Mouse (Mus musculus) C2C12 (cell line): ENCODE data around the gene Slc39a2. TPM values are rescaled to one million over a fixed set of nuclear protein-coding genes. Genes with fewer than 3 reads are reported as not detected.

ENCODE experiments used
- H3K27me3 ChIP-seq: one replicate; pipeline ENCODE4 v1.6.1; 2011; ENCODE audit not compliant: control insufficient read depth, insufficient read depth, insufficient read length
- H3K36me3 ChIP-seq: one replicate; pipeline ENCODE4 v1.6.1; 2011; ENCODE audit not compliant: control insufficient read depth, insufficient read depth
- H3K4me3 ChIP-seq: one replicate; pipeline ENCODE4 v1.5.1; 2011; ENCODE audit warnings: mild to moderate bottlenecking, control low read depth; ENCODE audit not compliant: poor library complexity, insufficient read depth, severe bottlenecking
- H3K79me2 ChIP-seq: one replicate; pipeline ENCODE4 v1.6.1; 2011; ENCODE audit not compliant: control insufficient read depth, insufficient read depth
- H3K79me3 ChIP-seq: one replicate; pipeline ENCODE4 v1.6.1; 2011; ENCODE audit warnings: low read depth, control low read depth
- H3ac ChIP-seq: one replicate; pipeline ENCODE3; 2011; ENCODE audit warnings: low read depth; ENCODE audit not compliant: control insufficient read depth, insufficient read length
- CEBPB ChIP-seq: IDR thresholded peaks from one replicate; pipeline ENCODE4 v1.6.1; 2011; ENCODE audit warnings: low read depth, mild to moderate bottlenecking, control low read depth, moderate library complexity
- CTCF ChIP-seq: IDR thresholded peaks from one replicate; pipeline ENCODE4 v1.5.1; 2011; ENCODE audit not compliant: control insufficient read depth, insufficient read depth, insufficient read length
- FOSL1 ChIP-seq: IDR thresholded peaks from one replicate; pipeline ENCODE4 v1.8.0; 2011; ENCODE audit warnings: mild to moderate bottlenecking, low read length; ENCODE audit not compliant: poor library complexity, insufficient read depth, severe bottlenecking
- MAX ChIP-seq: IDR thresholded peaks from one replicate; pipeline ENCODE4 v1.6.1; 2011; ENCODE audit warnings: mild to moderate bottlenecking, control low read depth
- MYOD1 ChIP-seq: IDR thresholded peaks from one replicate; pipeline ENCODE4 v1.6.1; 2011; ENCODE audit warnings: low read depth; ENCODE audit not compliant: control insufficient read depth, insufficient read length
- MYOG ChIP-seq: IDR thresholded peaks from one replicate; pipeline ENCODE4 v1.6.1; 2011; ENCODE audit not compliant: control insufficient read depth, insufficient read length; ENCODE audit errors: extremely low read depth
- USF1 ChIP-seq: IDR thresholded peaks from one replicate; pipeline ENCODE4 v1.6.1; 2011; ENCODE audit warnings: low read depth, mild to moderate bottlenecking, control low read depth, moderate library complexity
- polyA plus RNA-seq: library from polyadenylated mRNA; unstranded; fragments of >200 nt; fragmentation: generic; extraction: Trizol; gene quantifications from one replicate; pipeline ENCODE4 v1.2.1, GENCODE M21; 2012; ENCODE audit warnings: missing spikeins

The Slc39a2 gene
- polyA plus RNA-seq, 1 experiment: 0.08 TPM

DNA sequence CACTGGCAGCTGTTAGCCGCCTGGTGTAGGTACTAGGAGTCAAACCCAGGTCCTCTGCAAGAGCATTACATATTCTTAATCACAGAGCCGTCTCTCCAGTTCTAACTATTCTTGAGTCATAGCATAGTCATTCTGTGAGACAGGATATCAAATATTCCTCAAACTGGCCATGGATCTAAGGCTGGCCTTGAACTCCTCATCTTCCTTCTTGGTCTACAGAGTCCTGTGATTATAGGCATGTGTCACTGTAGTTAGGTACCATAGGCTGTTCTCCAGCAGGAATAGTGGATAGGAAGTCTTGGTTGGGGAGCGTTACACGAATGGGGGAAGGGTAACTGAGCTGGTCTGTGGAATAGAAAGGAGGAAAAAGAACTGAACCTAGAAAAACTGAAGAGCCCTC is 23.9 kb downstream of the Slc39a2 start:
- no peak overlapping the region for H3ac ChIP-seq
- TF ChIP-seq FOSL1 (no peak), MYOG (no peak), CTCF (no peak), USF1 (no peak), CEBPB (no peak), MYOD1 (no peak), MAX (no peak)
- H3K79me3 ChIP-seq: no peaks in the 10 kb centered on the region
- H3K4me3 ChIP-seq: no peak overlapping the region
- H3K79me2 ChIP-seq: no peaks in the 10 kb centered on the region
- H3K27me3 ChIP-seq: no peaks in the 10 kb centered on the region
- no peaks in the 10 kb centered on the region for H3K36me3 ChIP-seq

DNA sequence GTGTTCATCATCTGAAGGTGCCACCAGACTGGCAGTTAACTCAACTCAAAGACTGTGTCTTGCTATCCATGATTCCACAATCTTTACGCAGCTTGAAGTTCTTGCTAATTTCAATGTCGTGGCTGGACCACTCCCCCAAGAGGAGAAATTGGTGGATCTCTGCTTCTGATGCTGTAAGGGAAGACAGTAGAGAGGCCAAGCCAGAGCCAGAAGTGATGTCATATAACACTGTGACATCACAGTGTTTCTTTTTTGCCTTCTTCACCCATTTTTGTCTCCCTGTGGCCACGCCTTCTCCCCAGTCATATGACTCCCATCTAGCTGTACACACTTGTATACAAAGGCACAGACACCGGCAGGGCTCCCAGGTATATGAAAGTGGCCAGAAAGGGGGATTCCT is 25.4 kb downstream of the Slc39a2 start, which contains the start of gene Tppp2:
Gene Tppp2, plus strand, starts transcription at position 301 of the 400 bp plus-strand sequence.
- Histone ChIP-seq H3K27me3 (peaks cover 6% of the 10 kb centered on the region), H3K4me3 (no peak within 1 kb of the TSS), H3K79me2 (no peaks in the 10 kb centered on the region), H3K36me3 (no peaks in the 10 kb centered on the region), H3K79me3 (no peaks in the 10 kb centered on the region), H3ac (no peak within 1 kb of the TSS)
- TF ChIP-seq MAX (no peak), USF1 (no peak), FOSL1 (no peak)

DNA sequence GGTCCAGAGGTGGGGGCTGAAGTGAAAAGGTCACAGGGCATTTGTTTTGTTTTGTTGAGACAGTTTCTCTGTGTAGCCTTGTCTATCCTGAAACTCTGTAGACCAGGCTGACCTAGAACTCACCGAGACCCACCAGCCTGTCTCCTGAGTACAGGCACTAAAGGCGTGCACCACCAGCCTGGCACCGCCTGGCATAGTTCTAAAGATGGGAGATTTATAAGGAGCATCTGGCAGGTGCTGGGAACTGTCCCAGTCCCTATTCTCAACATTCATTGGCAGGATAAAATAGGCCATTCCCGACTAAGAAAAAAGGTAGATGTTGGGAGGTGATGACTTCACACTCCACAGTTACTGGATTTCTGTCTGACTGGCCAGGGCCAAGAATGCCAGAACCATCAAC is 26.3 kb downstream of the Slc39a2 start:
- H3K4me3 ChIP-seq: no peak overlapping the region
- H3K36me3 ChIP-seq: no peaks in the 10 kb centered on the region
- no peaks in the 10 kb centered on the region for H3K79me3 ChIP-seq
- H3K27me3 ChIP-seq: peaks cover 6% of the 10 kb centered on the region
- TF ChIP-seq MYOG: no peak
- TF ChIP-seq CTCF: no peak
- no peak for TF ChIP-seq MAX
- TF ChIP-seq MYOD1: no peak
- TF ChIP-seq CEBPB: no peak
- no peak for TF ChIP-seq USF1
- TF ChIP-seq FOSL1: no peak
- no peaks in the 10 kb centered on the region for H3K79me2 ChIP-seq
- no peak overlapping the region for H3ac ChIP-seq

DNA sequence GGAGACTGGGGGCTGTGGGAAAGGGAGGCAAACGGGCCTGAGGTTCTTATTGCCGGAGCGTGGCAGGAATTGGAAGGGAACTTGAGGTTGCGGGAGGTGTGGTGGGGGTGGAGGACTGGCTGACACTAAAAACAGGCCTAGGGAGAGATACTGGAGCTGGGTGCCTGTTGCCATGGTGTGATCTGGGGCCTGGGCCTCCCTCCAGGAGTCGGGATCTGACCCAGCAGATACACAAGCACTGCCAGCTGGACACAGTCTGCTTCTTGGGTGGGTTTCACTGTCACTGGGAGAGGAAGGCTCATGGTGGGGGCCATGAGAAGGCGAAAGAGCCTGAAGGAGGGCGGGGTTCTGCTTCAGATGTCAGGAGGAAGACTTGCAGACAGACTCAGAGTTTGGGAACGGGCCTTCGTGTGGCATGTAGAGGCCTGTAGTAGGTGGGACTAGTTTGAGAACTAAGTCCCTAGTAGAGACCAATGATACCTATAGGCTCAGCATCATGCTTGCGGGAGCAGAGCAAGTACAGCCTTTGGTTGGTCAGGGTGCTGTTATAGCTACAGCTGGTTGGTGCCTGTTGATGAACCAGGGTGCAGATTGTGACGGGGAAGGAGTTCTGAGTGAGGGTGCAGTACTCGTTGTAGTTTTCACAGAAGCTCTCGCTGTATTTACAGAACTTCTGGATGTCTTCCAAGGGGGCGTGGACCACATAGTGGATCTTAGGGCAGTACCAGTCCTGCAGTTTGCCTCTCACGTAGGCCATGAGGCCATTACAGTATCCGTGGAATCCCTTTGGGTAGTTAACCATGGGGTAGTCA is 29.3 kb downstream of the Slc39a2 start:
- TF ChIP-seq CTCF (no peak), MAX (no peak), USF1 (no peak), CEBPB (no peak), MYOG (no peak), FOSL1 (no peak), MYOD1 (no peak)
- no peaks in the 10 kb centered on the region for H3K79me3 ChIP-seq
- H3K27me3 ChIP-seq: peaks cover 6% of the 10 kb centered on the region
- H3K79me2 ChIP-seq: no peaks in the 10 kb centered on the region
- H3K36me3 ChIP-seq: no peaks in the 10 kb centered on the region
- H3K4me3 ChIP-seq: no peak overlapping the region
- no peak overlapping the region for H3ac ChIP-seq

DNA sequence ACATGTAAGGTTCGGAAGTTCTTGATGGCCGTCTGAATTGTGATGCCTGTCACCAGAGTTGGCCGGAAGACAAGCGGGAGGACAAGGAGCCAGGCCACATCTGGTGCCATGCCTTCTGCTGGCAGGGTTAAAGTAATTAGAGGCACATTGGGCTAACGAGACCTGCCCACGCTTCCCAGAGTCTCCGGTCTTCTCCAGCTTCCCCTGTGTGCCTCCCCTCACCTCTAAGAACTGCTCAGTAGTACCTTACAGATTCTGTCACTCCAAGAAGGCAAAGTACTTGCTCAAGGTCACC is 29.8 kb downstream of the Slc39a2 start, which contains the start of gene Rnase13:
Gene Rnase13, minus strand, starts transcription at position 203 of the 295 bp plus-strand sequence.
- Histone ChIP-seq H3K79me3 (no peaks in the 10 kb centered on the region), H3K36me3 (no peaks in the 10 kb centered on the region), H3K79me2 (no peaks in the 10 kb centered on the region), H3ac (no peak within 1 kb of the TSS), H3K27me3 (peaks cover 6% of the 10 kb centered on the region), H3K4me3 (no peak within 1 kb of the TSS)
- no peak for TF ChIP-seq FOSL1
- no peak for TF ChIP-seq MYOG
- no peak for TF ChIP-seq MAX
- TF ChIP-seq CTCF: no peak
- TF ChIP-seq USF1: no peak
- TF ChIP-seq MYOD1: no peak
- TF ChIP-seq CEBPB: no peak

DNA sequence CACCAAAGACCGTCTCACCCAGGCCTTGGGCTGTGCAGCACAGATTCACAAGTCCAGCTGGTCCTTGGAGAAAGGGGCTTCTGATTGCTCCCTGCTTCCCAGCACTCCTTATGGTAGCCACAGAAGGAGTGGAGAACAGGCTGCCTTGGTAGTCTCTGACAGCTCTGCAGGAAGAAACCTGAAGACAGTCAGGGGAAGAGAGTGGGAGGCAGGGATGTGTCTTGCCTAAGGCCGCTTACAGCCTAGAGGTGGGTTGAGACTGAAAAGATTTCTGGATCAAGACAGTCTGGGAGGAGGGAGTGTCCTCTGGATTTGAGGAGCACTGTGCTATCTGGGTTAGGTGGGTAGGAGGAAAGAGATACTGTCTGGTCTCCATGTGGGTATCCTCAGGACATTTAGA is 30.2 kb downstream of the Slc39a2 start:
- Histone ChIP-seq H3K27me3 (peaks cover 6% of the 10 kb centered on the region), H3K4me3 (no peak overlapping the region)
- TF ChIP-seq CTCF (no peak), USF1 (no peak), FOSL1 (no peak), MAX (no peak), MYOD1 (no peak), CEBPB (no peak), MYOG (no peak)

More for the DNA sequence above, 30.2 kb downstream of the Slc39a2 start:
- H3K36me3 ChIP-seq: no peaks in the 10 kb centered on the region
- H3ac ChIP-seq: no peak overlapping the region
- no peaks in the 10 kb centered on the region for H3K79me2 ChIP-seq
- H3K79me3 ChIP-seq: no peaks in the 10 kb centered on the region
